Mouse (Mus musculus) midbrain, embryonic 16.5 days (tissue): ENCODE results near the gene Hoxb3. TPM values are rescaled to one million over a fixed set of nuclear protein-coding genes. Genes with fewer than 3 reads are reported as not detected.

Experiments used
- ATAC-seq: fragments of 200-750 bp; cut with Nextera tagmentation; 2 replicates; pipeline ENCODE4 v1.8.0; 2017; ENCODE audit warnings: moderate TSS enrichment
- H3K27ac ChIP-seq: fragments of 300-500 bp; sonication (generic); 2 replicates; pipeline ENCODE4 v1.5.1; 2014; ENCODE audit warnings: mild to moderate bottlenecking, low read length, mixed read lengths
- H3K27me3 ChIP-seq: fragments of 300-500 bp; sonication (generic); 2 replicates; pipeline ENCODE4 v1.6.1; 2014; ENCODE audit warnings: low read depth, low read length, mixed read lengths; ENCODE audit not compliant: control insufficient read depth, insufficient read depth
- H3K36me3 ChIP-seq: fragments of 300-500 bp; sonication (generic); 2 replicates; pipeline ENCODE4 v1.6.1; 2014; ENCODE audit warnings: mild to moderate bottlenecking, low read length, moderate library complexity, mixed read lengths; ENCODE audit not compliant: control insufficient read depth, insufficient read depth
- H3K4me1 ChIP-seq: fragments of 300-500 bp; sonication (generic); 2 replicates; pipeline ENCODE4 v1.6.1; 2014; ENCODE audit warnings: mild to moderate bottlenecking, low read length, mixed read lengths; ENCODE audit not compliant: control insufficient read depth, insufficient read depth
- H3K4me2 ChIP-seq: fragments of 300-500 bp; sonication (generic); 2 replicates; pipeline ENCODE4 v1.6.1; 2014; ENCODE audit warnings: mild to moderate bottlenecking, low read length, mixed read lengths
- H3K4me3 ChIP-seq: fragments of 300-500 bp; sonication (generic); 2 replicates; pipeline ENCODE4 v1.5.1; 2014; ENCODE audit warnings: low read depth, mild to moderate bottlenecking, low read length, moderate library complexity, mixed read lengths
- H3K9ac ChIP-seq: fragments of 300-500 bp; sonication (generic); 2 replicates; pipeline ENCODE4 v1.6.1; 2014; ENCODE audit warnings: low read depth, low read length, mixed read lengths
- H3K9me3 ChIP-seq: fragments of 300-500 bp; sonication (generic); replicated peaks from 2 replicates; pipeline ENCODE4 v1.6.1; 2014; ENCODE audit warnings: mild to moderate bottlenecking, low read length, mixed read lengths; ENCODE audit not compliant: control insufficient read depth, poor library complexity, severe bottlenecking
- WGBS: fragments of 180-500 bp; shearing (Covaris S2); extraction: QIAGEN DNeasy Blood & Tissue Kit; methylation state at CpG from one replicate; pipeline ENCODE4 v1.1.7; 2014; 5-methylcytosine and 5-hydroxymethylcytosine counted together
- polyA plus RNA-seq: library from polyadenylated mRNA; unstranded; fragments of >200 nt; fragmentation: Nextera tagmentation; extraction: Ambion mirVana; gene quantifications from 2 replicates; pipeline ENCODE4 v1.2.1, GENCODE M21; 2015

Hoxb3 gene
- polyA plus RNA-seq, 1 experiment from 2014 or later, result not detected

- no peak for ATAC-seq
- under 1% methylated on average over 9 of the region's 9 CpGs for WGBS
- Histone ChIP-seq H3K36me3 (no peaks in the 10 kb centered on the region), H3K27ac (no peak overlapping the region), H3K9ac (no peak overlapping the region), H3K4me3 (no peak overlapping the region), H3K9me3 (no peaks in the 10 kb centered on the region), H3K4me1 (peaks cover 4% of the 10 kb centered on the region; the same call in 1 of the 2 replicates), H3K4me2 (no peak overlapping the region), H3K27me3 (peaks cover 78% of the 10 kb centered on the region)
Measured at GRCm38 (mm10) chr11:96287411-96287810, 35.7 kb upstream of the Hoxb3 start.

GRCm38 (mm10) chr11:96288455-96289221 lies 34.5 kb upstream of the Hoxb3 start:
- Histone ChIP-seq H3K27me3 (peaks cover 80% of the 10 kb centered on the region), H3K9me3 (no peaks in the 10 kb centered on the region), H3K27ac (no peak overlapping the region), H3K36me3 (no peaks in the 10 kb centered on the region), H3K4me3 (no peak overlapping the region), H3K4me2 (no peak overlapping the region), H3K4me1 (peaks cover 4% of the 10 kb centered on the region; the same call in 1 of the 2 replicates), H3K9ac (no peak overlapping the region)
- ATAC-seq, result no peak
- 11% methylated on average over 1 of the region's 1 CpGs for WGBS

- Histone ChIP-seq H3K27ac (no peak overlapping the region), H3K27me3 (peaks cover 81% of the 10 kb centered on the region), H3K4me1 (peaks cover 1% of the 10 kb centered on the region; the same call in 1 of the 2 replicates), H3K4me3 (no peak overlapping the region), H3K9ac (no peak overlapping the region), H3K4me2 (no peak overlapping the region), H3K9me3 (no peaks in the 10 kb centered on the region), H3K36me3 (no peaks in the 10 kb centered on the region)
- no peak for ATAC-seq
- whole genome bisulfite sequencing, result 4% methylated on average over 21 of the region's 21 CpGs
Measured at GRCm38 (mm10) chr11:96289293-96289692, 33.8 kb upstream of the Hoxb3 start.

GRCm38 (mm10) chr11:96289837-96290236 lies 33.3 kb upstream of the Hoxb3 start:
- Histone ChIP-seq H3K27me3 (peaks cover 81% of the 10 kb centered on the region), H3K36me3 (no peaks in the 10 kb centered on the region), H3K9me3 (no peaks in the 10 kb centered on the region), H3K4me2 (no peak overlapping the region), H3K4me3 (no peak overlapping the region), H3K27ac (no peak overlapping the region), H3K4me1 (no peaks in the 10 kb centered on the region), H3K9ac (no peak overlapping the region)
- no peak for ATAC-seq
- 8% methylated on average over 6 of the region's 6 CpGs for WGBS

GRCm38 (mm10) chr11:96290705-96291355 lies 32.3 kb upstream of the Hoxb3 start:
- H3K27me3 ChIP-seq, result peaks cover 83% of the 10 kb centered on the region
- 4% methylated on average over 17 of the region's 17 CpGs for WGBS
- H3K4me2 ChIP-seq, result no peak overlapping the region

GRCm38 (mm10) chr11:96291681-96292564 lies 31.2 kb upstream of the Hoxb3 start, which contains the start of gene Hoxb6:
Gene Hoxb6, plus strand, starts transcription at chr11:96292476.
- Histone ChIP-seq H3K4me2 (no peak within 1 kb of the TSS), H3K9me3 (no peaks in the 10 kb centered on the region), H3K4me1 (no peaks in the 10 kb centered on the region), H3K27ac (no peak within 1 kb of the TSS), H3K4me3 (no peak within 1 kb of the TSS), H3K9ac (no peak within 1 kb of the TSS), H3K27me3 (peaks cover 83% of the 10 kb centered on the region), H3K36me3 (no peaks in the 10 kb centered on the region)
- no peak for ATAC-seq
- 3% methylated on average over 22 of the region's 22 CpGs for WGBS

More at GRCm38 (mm10) chr11:96290705-96291355, 32.3 kb upstream of the Hoxb3 start:
- H3K9me3 ChIP-seq, result no peaks in the 10 kb centered on the region
- H3K4me1 ChIP-seq, result no peaks in the 10 kb centered on the region
- H3K4me3 ChIP-seq, result no peak overlapping the region
- H3K36me3 ChIP-seq, result no peaks in the 10 kb centered on the region
- H3K27ac ChIP-seq, result no peak overlapping the region
- no peak for ATAC-seq
- H3K9ac ChIP-seq, result no peak overlapping the region

GRCm38 (mm10) chr11:96292565-96293301 lies 30.4 kb upstream of the Hoxb3 start:
- no peak for ATAC-seq
- no peaks in the 10 kb centered on the region for H3K9me3 ChIP-seq
- H3K9ac ChIP-seq, result no peak overlapping the region
- WGBS, result 0% methylated on average over 12 of the region's 12 CpGs
- no peak overlapping the region for H3K4me2 ChIP-seq
- no peak overlapping the region for H3K4me3 ChIP-seq
- no peak overlapping the region for H3K27ac ChIP-seq
- H3K4me1 ChIP-seq, result no peaks in the 10 kb centered on the region
- H3K36me3 ChIP-seq, result no peaks in the 10 kb centered on the region
- H3K27me3 ChIP-seq, result peaks cover 83% of the 10 kb centered on the region

GRCm38 (mm10) chr11:96293302-96293921 lies 29.7 kb upstream of the Hoxb3 start:
- under 1% methylated on average over 22 of the region's 22 CpGs for WGBS
- H3K4me2 ChIP-seq, result no peak overlapping the region
- ATAC-seq, result no peak
- H3K9me3 ChIP-seq, result no peaks in the 10 kb centered on the region
- H3K4me3 ChIP-seq, result no peak overlapping the region
- H3K36me3 ChIP-seq, result no peaks in the 10 kb centered on the region
- no peaks in the 10 kb centered on the region for H3K4me1 ChIP-seq
- H3K27ac ChIP-seq, result no peak overlapping the region
- no peak overlapping the region for H3K9ac ChIP-seq
- H3K27me3 ChIP-seq, result peaks cover 83% of the 10 kb centered on the region
